Mouse (Mus musculus): ENCODE data around the gene Ano6. TPM values are rescaled to one million over a fixed set of nuclear protein-coding genes. Genes with fewer than 3 reads are reported as not detected.

Gene Ano6
- polyA plus RNA-seq, 1 experiment: 53.9 TPM

DNA sequence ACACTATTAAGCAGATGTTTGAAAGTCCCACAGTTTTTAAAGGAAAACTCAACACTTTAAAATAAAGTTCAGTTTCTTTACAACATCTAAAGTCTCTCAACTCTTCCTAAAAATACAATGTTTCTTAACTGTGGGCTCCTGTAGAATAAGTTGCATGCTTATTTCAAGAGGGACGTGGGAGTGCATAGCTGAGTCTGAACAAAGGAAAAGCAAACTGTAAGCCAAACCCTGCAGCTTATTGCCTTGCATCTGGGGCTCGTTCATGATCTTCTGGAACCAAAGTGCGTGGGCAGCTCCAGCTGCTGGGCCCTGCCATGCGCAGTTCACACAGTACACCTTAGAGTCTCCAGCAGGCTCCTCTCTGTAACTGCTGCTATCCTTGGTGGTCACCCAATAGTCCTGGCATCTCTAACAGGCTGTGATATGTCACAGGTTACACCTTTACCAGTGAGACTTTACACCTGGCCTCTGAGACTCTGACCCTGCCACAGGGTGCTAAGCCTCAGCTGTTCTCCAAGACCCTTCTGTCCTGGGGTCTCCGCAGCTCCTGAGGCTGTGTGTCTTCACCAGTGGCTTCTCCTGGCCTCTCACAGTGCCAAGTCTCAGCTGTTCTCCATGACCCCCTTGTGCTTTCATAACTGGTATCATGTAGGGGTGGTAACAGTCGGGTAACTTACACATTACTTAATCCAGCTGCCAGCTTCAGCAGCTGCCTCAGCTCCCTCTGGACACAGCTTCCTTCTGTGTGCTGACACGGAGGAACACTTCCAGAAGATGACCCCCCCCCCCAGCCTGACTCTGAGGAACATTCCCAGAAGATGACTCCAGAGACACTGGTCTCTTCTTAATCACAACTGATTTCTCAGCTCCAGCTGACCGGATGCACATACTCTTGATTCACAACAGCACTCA, 66.3 kb downstream of the Ano6 start:
- DNase-seq (ENCODE audit: low spot score): no peak

DNA sequence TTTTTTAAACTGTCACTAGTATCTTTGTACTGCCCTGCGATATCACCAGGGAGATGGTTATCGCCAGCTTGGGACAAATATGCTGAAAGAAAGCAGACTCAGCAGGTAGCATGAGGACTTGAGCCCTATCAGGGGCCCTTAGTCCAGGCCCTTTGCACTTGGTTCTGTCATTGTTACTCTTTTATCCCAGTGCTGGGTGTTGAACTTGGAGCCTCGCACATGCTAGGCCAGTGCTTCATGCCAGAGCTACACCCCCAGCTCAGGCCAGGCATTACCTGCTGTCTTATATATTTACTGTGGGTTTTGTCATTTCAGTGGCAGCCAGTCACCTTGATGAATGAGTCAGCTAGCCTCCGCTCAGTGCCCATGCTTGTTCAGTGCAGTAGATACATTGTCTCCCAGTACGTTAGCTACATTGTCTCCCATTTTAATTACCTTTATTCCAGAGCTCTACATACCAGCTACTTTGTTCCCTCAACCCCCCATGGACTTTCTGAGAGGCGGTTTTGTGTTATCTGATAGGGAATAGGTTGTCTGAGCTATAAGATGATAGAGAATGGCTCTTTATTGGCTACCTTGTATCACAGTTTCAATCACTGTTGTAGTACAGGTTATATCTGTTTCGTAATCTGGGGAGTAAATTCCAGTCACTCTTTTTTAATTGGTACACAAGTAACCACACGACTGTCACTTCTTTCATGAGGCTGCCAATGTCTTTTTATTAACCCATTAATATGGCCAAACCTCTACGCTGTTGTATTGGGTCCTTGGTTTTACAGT, 68.4 kb downstream of the Ano6 start:
- DNase-seq (ENCODE audit: low spot score): no peak

DNA sequence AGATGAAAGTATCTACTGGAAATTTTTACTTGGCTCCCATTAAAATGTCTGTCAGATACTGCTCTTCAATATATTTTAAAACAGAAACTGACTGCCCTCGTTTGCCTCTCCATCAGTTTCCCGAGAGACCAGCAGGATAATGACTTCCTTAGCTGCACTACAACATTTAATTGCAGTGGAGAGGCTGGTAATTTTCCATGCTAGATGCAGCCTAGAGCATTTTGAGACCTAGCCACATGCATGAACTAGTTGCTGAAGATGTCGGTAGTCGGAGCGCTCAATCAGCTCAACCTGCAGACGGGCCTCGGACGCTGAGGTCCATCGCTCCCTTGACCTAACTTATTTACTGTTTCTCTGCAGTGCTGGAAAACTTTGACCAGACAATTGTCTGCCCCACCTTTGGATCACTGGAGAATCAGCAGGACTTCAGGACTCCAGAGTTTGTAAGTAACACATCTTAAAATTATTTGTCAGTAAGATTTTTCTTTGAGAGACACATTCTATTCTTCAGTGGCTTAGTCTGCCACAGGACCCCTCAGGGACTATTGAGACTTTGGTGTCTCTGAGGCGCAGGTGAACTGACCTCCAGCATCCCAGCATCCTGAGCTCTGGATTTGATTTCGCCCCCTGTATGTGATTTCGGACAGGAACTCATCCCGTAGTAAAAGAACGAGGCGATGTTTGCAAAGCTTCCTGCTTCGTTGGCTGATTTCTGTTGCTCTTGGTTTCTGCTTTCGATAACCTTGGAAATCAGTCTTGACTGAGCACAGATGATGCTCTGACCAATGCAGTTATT, 73.4 kb downstream of the Ano6 start:
- DNase-seq (ENCODE audit: low spot score): no peak

DNA sequence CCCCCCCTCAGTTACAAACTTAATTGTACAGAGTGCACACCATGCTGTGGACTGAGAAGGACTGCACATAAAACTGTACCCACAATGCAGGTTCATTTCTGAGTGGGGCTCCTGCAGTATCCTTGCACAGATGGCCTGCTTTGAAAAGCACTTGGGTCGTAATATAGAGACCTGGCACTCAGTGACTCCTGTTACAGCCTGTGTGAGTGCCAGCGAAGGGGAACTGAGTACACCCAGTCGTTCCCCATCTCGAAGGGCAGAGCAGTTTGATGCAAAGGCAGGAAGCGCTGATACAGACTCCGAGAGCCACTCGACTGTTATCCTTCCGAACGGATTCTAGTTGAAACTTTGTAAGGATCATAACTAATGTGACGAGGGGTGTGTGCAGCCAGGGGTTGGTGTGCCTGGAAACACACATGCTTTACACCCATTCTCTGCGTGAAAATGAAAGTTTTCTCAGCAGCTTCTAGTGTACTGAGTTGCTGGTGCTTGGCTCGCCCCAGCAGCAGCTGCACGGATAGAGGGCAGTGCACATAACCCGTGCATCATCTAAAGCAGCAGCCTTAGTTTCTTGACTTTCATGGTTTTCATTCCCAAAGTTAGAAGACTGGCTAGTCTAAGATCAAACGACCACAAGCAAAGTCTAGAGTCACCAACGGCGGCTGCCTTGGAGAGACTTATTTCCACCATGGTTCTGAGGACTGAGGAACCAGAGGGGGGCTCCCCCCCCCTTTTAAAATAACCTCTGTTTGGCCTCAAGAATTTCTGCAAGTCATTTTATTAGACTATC, 74.9 kb downstream of the Ano6 start:
- no peak for DNase-seq (ENCODE audit: low spot score)

DNA sequence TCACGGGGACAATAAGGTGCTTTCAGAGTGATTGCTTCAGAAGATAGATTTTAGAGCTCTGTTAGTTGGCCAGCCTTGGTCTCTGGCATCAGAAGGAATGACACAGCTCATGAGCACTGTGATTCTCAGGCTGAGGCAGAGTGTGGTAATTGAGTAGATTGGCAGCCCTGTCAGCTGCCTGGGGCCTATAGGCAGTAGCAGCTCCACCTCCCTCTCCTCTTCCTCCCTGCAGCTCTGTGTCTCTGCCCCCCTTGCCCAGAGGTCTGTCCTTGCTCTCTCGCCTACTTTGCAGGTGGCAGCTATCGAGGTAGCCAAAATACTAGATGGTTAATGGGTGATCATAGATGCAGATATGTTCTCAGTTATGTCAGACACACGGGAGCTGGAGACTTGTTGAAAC, 77.5 kb downstream of the Ano6 start:
- no peak for DNase-seq (ENCODE audit: low spot score)

DNA sequence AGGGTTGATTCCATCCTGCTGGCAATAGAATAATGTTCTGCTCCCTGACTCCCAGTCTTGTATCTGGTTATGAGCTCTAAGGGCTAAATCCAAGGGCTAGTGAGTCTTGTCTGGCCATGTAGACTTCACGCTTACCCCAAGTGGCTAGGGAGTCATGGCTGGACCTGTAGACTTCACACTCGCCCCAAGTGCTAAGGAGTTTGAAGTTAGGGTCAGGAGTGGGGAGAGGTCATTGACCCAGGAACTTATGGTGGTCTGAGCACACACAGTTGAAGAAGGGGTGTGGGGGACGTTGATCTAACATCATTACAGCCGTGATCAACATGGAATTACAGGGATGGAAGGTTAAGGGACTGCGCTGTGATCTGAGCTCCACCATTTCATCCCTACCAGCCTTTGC, 79.0 kb downstream of the Ano6 start:
- DNase-seq (ENCODE audit: low spot score): no peak

DNA sequence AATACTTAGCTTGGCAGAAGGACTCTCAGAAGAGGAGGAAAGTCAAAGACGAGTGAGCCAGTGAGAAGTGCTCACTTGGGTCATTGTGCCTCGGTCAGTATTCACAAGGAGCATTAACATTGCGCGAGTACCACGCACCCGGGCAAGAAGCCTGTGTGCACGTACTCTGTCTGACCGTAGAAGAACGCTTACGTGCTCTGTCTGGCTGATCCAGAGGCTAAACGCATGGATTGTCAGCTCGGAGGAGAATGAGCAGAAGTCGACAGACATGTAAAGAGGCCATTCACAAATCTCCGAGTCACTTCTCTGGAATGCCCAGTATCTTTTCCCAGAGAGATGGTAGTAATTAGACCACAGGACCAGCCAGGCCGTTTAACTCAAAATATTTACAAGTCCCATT, 81.0 kb downstream of the Ano6 start:
- no peak for DNase-seq (ENCODE audit: low spot score)

DNA sequence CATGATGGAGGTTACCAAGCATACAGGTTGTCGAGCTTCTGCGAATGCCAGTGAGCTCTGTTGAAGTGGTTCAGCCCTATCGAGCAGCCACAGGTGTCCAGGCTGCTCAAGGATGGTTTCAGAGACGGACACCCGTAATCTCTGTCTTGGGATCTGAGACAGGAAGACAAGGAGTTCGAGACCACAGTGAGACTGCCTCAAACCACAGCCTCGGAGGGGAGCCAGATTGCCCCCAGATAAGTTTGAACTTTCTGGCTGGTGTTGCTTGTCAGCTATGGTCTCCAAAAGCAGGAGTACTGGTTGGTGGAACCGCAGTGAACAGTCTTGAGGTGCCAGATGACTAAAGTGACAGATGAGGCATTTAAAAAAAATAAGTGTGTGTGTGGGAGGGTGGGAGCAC, 81.8 kb downstream of the Ano6 start:
- DNase-seq (ENCODE audit: low spot score): no peak

DNA sequence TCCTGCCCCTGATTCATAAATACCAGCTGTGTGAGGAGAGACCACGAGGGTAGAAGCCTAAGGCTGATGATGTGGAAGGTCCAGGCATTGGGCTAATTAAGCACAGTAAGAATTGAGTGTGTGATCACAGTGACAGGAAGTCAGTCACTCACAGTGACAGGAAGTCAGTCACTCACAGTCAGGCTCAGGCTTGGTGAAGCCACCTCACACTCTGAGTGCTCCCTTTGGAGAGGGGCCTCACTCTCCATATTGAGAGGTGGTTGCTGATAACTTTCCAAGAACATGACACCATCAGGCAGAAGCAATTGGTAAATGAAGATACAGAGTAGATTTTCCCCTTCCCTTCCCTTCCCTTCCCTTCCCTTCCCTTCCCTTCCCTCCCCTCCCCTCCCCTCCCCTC, 82.6 kb downstream of the Ano6 start:
- DNase-seq (ENCODE audit: low spot score): no peak

DNA sequence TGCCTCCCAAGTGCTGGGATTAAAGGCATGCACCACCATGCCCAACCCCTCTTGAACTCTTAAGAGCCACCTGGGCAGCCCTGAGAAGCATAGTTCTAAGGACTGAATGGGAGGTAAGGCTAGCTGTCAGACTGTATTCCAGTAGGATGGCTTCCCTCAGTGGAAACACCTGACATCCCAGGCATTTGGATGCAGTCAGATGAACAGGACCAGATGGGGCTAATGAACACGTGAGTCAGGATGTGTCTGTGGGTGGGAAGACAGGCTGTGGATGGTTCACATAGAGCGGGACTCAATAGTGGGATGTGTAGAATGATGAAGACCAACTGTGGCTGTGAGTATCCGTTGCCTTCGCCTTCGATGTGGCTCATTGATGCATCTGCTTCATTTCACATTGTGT, 83.6 kb downstream of the Ano6 start:
- no peak for DNase-seq (ENCODE audit: low spot score)

DNA sequence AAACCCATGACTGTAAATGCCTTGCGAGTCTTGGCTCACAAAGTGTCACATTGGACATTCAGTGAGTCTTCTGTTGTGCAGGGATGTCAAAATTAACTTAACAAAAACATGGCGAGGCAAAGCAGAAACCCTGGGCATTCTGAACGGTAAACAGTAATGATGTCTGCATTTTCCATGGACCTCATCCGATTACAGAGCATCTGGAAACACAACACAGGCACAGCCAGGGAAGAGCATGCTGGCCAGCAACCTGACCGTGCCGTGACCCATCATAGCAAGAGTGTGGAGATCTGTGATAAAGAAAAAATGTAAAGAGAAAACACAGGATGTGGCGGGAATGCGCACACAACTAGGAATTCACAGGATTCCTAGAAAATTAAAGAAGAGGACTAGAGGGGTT, 84.1 kb downstream of the Ano6 start:
- no peak for DNase-seq (ENCODE audit: low spot score)

DNA sequence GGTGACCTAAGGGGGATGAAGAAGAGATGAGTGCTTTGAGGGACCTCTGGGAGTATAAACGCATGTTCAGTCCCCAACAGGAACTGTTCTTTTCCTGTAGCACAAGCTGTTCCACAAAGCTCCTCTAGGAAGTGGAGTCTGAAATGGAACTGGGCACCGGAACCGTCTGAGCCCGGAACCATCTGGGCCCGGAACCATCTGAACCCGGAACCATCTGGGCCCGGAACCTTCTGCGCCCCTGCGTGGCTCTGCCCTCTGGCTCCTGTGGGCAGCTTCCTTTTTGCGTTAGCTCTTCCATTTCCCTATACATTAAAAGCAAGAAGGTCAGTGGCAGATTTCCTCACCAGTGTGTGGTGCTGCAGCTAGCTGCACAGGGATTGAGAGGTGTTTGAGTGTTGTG, 85.3 kb downstream of the Ano6 start:
- DNase-seq (ENCODE audit: low spot score): no peak

DNA sequence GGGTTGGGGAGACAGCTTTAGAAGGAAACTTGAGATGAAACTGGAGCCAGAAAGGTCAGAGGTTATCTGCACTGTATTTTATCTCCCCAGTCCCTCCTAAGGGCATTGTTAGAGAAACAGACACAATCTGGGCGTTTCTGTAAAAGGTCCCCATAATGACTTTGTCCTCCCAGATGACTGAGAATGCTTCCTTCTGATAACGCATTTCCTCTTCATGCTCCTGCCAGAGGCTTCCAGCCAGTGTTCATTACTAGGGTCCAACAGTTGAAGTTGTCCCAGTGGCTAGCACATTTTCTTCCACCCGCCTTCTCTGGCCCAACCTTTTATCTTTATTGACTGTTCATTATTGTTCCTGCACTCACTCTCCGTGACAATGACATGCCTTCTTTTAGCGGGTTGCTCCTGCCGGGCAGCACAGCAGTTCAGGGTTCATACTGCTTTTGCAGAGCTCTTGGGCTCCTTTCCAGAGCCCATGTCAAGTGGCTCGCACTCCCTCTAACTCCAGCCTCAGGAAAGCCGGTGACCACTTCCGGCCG, 90.0 kb downstream of the Ano6 start:
- DNase-seq (ENCODE audit: low spot score): no peak

DNA sequence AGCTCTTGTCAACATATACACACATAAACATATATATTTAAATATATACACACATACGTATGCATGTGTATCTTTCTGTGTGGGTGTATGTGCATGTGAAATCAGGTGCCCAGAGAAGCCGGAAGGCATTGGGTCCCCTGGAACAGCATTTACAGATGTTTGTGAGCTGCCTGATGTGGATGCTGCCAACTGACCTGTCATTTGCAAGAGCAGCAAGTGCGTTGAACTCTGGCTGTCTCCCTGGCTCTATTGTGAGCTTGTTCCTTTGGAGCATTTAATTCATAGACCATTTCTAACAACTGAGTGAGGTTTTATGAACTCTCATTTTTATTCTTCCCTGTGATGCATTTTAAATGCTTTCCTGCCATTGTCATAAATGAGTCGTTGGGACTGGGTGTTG, 91.8 kb downstream of the Ano6 start:
- DNase-seq (ENCODE audit: low spot score): no peak

DNA sequence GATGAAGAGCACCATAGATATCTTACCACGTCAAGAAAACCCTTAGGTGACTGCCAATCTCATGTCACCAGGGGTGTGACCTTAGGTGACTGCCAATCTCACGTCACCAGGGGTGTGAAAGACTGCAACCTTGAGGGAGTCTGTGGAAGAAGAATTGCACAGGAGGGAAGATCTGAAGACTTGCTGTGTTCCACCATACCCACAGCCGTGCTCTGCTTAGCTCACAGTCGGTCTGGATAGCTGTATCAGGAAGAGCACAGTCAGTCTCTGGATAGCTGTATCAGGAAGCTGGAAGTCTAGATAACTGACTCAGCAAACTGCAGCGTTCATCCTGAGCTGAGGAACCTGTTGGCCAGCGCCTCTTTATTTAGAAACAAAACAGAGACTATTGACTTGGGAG, 92.9 kb downstream of the Ano6 start:
- no peak for DNase-seq (ENCODE audit: low spot score)

DNA sequence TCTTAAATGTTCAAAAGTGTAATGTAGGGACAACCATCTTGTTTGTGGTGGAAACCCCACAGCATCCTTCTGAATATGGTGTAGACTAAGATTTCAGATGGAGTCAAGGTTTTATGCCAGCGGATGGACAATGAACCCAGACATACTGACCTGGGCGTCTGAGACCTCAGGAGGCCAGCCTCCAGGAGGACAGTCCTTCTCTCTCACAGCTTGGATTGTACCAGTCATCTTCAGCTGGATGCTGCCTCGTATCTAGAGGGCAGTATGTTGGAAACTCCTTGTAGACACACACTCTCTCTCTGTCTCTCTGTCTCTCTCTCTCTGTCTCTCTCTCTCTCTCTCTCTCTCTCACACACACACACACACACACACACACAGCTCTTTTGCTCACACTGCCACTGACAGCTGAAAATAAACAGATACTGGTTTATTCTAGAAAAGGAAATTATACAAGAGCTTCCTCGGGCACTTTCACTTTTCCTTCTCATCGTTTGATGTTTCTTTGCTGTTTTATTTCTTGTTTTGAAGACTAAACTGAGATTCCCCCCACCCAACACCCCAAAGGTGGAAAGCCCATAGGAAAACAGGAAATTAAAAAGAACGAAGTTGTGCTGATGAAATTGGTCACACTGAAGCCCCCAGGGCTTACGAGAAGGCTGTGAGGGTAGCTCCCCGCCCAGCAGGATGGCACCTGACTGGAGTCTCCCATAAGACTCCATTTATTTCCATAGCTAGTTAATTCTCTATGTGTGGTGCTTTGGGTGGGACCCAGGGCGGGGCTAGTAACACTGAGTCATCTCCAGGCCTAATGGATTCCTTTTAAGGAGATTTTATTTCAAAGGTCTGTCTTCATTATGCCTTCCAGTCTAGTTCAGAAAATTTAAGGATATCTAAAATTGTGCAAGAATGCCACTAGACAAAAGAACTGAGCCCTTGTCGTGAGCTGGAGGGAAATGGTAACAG, 94.3 kb downstream of the Ano6 start:
- no peak for DNase-seq (ENCODE audit: low spot score)

DNA sequence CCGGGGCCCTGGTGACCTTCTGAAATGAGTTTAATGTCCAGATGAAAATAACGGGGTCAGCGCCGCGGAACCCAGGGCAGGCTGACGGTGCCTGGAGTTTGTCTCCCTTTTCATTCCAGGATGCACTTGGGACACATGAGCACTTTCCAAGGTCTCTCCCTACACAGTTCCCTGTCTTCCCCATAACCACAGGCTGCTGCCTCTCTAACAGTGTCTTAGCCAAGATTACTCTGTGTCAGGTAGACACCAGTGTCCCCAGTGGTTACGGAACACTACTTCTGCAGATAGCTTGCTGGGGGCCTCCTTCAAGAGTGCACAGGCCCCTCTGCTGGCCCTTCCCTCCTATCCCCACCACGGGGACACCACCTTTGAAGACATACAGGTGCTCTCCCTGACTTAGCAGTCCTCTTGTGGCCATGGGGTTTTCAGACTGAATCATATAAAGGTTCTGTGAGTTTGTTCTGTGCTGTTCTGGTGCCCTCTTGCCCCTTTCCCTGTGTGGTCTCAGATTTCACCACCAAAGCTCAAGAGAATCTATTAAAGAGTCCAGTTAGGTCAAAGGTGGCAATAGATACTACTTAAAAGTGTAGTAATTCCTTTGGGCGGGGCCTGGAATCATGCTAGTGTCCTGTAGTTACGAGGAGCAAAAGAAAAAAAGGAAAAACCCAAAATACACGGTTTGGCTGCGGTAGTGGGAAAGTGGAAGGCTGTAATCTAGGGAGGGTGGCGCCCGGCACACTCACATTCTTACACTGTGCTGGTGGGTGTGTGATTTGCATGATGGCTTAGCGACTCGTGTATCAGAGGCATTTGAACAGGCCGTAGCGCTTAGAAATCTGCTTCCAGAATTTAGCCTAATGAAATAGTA, 95.5 kb downstream of the Ano6 start:
- DNase-seq (ENCODE audit: low spot score): no peak

DNA sequence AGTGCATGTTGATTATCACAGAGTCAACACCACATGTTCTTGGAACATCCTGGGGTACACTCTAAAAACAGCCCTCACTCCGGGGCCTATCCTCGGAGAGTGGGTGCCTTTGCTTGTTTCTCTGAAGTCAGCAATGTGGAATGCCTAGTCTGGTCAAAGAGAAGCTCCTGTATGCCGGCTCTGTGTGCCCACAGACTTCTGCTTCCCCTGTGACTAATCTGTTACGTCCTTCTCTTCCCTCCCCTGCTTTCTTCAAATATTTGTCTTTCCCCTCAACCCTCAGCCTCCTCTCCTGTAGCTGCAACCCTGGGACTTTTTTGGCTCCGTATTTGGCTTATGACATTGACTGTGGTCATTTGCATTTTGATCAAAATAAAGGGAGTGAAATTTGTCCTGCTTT, 96.7 kb downstream of the Ano6 start:
- no peak for DNase-seq (ENCODE audit: low spot score)

DNA sequence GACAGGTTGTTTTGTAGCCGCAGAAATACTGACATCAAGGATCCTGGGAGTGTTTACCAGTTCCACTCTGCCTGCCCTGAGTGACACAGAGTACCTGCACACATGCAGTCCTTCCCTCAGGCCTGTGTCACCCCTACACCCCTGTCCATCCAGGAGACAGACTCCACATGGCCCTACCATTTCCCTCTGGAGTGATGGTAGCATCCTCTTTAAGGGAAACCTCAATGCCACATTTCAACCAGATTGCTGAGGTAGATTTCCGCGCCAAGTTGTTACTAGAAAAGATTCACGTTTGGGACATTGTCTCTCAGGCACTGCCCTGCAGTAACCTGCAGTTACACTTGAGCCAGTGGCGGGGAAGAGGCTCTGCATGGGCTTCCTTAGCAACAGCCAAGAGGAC, 97.9 kb downstream of the Ano6 start:
- no peak for DNase-seq (ENCODE audit: low spot score)

All from urinary bladder, adult 2 months (tissue).